Mouse (Mus musculus) heart, postnatal 14 days (tissue): Measurements from ENCODE around the gene Olfr1181. TPM values are rescaled to one million over a fixed set of nuclear protein-coding genes. Genes with fewer than 3 reads are reported as not detected.
"Not testable (repeated sequence)": the region's sequence is repeated elsewhere in the genome, so short reads cannot be mapped to it uniquely, and the experiment has no call there.

Source experiments
- DNase-seq, 2 experiments: peaks; one replicate each; pipeline ENCODE4 v3.0.0; 2021 to 2022
- intact Hi-C: fragments of 180-260 bp; cut with DNase I; formaldehyde crosslinking; loops from one replicate; pipeline ENCODE4 v1.15.1; 2025
- long read RNA-seq, 2 experiments: library from polyadenylated mRNA; stranded (forward); transcript quantifications; one replicate each; pipeline ENCODE4 v2.0.0; 2021
- total RNA-seq, 2 experiments: library from RNA; stranded (reverse); gene quantifications; 2 replicates each; pipeline ENCODE4 v1.2.3; 2021

The Olfr1181 gene
- total RNA-seq: not detected
- long read RNA-seq, experiment 1: 0 reads
- long read RNA-seq, experiment 2: 0 reads

DNA sequence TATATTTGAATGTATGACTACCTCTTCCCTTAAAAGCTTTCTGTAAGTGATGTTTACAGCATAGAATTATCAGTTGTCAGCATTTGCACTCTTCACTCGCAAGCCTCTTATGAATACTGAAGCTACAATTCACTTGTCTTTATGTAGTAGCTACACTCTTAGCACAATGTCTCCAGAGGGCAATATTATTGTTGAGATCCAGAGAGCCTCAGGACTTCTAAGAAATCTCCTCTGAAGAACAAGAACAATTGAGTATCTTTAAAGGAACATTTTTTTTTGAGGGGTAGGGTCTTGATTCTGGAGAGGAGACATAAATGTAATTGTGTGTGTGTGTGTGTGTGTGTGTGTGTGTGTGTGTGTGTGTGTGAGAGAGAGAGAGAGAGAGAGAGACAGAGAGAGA is at the start of gene Olfr1181:
Olfr1181 (minus strand) TSS at position 101 of the 400 bp plus-strand sequence.
- no peak for DNase-seq
- intact Hi-C loops: no loop called here

- DNase-seq, intact Hi-C loops: not testable (repeated sequence)
Measured at GRCm38 (mm10) chr2:88454567-88454966, 28.6 kb upstream of the Olfr1181 start, which contains the start of gene Olfr1183. Gene Olfr1183, plus strand, starts transcription at chr2:88454867.

DNA sequence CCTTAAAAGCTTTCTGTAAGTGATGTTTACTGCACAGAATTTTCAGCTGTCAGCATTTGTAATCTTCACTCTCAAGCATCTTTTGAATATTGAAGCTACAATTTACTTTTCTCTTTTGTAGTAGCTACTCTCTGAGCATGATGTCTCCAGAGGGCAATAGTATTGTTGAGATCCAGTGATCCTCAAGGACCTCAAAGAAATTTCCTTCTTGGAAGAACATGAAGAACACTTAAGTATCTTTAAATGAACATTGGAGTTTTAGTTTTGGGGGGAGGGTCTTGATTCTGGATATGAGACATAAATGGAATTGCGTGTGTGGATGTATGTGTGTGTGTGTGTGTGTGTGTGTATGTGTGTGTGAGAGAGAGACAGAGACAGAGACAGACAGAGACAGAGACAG is 23.1 kb upstream of the Olfr1181 start, which contains the start of gene Gm13757:
Gm13757 (minus strand) TSS at position 101 of the 400 bp plus-strand sequence.
- intact Hi-C loops: no loop called here
- no peak for DNase-seq

- no peak for DNase-seq
- intact Hi-C loops: no loop called here
Measured at GRCm38 (mm10) chr2:88419051-88419450, 6.9 kb downstream of the Olfr1181 start, which contains the start of gene Olfr1180. Gene Olfr1180, minus strand, starts transcription at chr2:88419151.

GRCm38 (mm10) chr2:88406353-88406752 is 19.6 kb downstream of the Olfr1181 start, which contains the start of gene Olfr1179:
Gene Olfr1179, minus strand, starts transcription at chr2:88406453.
- intact Hi-C loops: no loop called here
- DNase-seq: no peak

DNA sequence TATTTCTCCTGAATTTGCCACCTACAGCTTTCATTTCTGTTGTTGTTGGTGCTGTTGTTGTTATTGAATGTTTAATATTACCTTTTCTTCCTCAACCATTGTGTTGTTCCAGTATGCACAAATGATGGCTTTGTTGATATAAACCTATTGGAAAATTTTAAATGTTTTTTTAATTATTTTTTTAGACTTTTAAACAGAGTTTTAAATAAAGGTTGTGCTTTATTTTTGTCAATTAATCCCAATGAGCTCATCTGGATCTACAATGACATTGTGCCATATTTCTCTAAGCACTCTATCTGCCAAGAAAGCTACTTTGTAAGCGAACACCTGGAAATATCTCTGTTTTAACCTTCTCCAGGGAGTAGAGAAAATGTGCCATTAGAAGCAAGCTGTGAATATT is 39.2 kb downstream of the Olfr1181 start, which contains the start of gene Olfr1178:
Olfr1178 (plus strand) TSS at position 301 of the 400 bp plus-strand sequence.
- DNase-seq: no peak
- intact Hi-C loops: no loop called here

Other genes with a start within 250 kb of the Olfr1181 start
- not detected for gene Olfr1168, start 244.3 kb downstream of the Olfr1181 start, total RNA-seq
- gene Olfr1170, start 197.8 kb downstream of the Olfr1181 start, total RNA-seq: not detected
- gene Olfr1173, start 146.3 kb downstream of the Olfr1181 start, total RNA-seq: not detected
- gene Olfr1174-ps, start 111.0 kb downstream of the Olfr1181 start, total RNA-seq: not detected
- not detected for gene Olfr1175-ps, start 99.0 kb downstream of the Olfr1181 start, total RNA-seq
- gene Olfr1176, start 89.5 kb downstream of the Olfr1181 start, total RNA-seq: not detected
- not detected for gene Olfr1177-ps, start 79.7 kb downstream of the Olfr1181 start, total RNA-seq
- gene Olfr1178, start 39.1 kb downstream of the Olfr1181 start, total RNA-seq: not detected
- not detected for gene Olfr1179, start 19.7 kb downstream of the Olfr1181 start, total RNA-seq
- not detected for gene Olfr1180, start 7.0 kb downstream of the Olfr1181 start, total RNA-seq
- not detected for gene Gm13757, start 23.0 kb upstream of the Olfr1181 start, total RNA-seq
- gene Olfr1183, start 28.7 kb upstream of the Olfr1181 start, total RNA-seq: not detected
- not detected for gene Olfr1184, start 57.4 kb upstream of the Olfr1181 start, total RNA-seq
- not detected for gene Olfr1185-ps1, start 67.1 kb upstream of the Olfr1181 start, total RNA-seq
- not detected for gene Olfr1186, start 92.4 kb upstream of the Olfr1181 start, total RNA-seq
- not detected for gene Olfr1188, start 130.8 kb upstream of the Olfr1181 start, total RNA-seq
- gene Olfr1189, start 160.3 kb upstream of the Olfr1181 start, total RNA-seq: not detected
- not detected for gene Olfr1191-ps1, start 214.4 kb upstream of the Olfr1181 start, total RNA-seq
- not detected for gene Olfr1192-ps1, start 222.3 kb upstream of the Olfr1181 start, total RNA-seq
- not detected for gene Olfr1193, start 249.5 kb upstream of the Olfr1181 start, total RNA-seq